Mouse (Mus musculus) spleen, embryonic (tissue): ENCODE results near the gene Relch.
"Not testable (repeated sequence)": the region's sequence is repeated elsewhere in the genome, so short reads cannot be mapped to it uniquely, and the experiment has no call there.

Experiments
- CTCF ChIA-PET: fragments of 350-600 bp; sonication (Branson Sonifier 250); formaldehyde crosslinking; loops from one replicate; lab custom pipeline; 2022; lab: Charles Lee

Relch gene

GRCm38 (mm10) chr1:105742481-105742880 is 78.8 kb downstream of the Relch start:
- CTCF ChIA-PET = no interaction called here

GRCm38 (mm10) chr1:105746444-105746843 is 82.8 kb downstream of the Relch start:
- CTCF ChIA-PET = no interaction called here

GRCm38 (mm10) chr1:105746858-105747596 is 83.4 kb downstream of the Relch start:
- CTCF ChIA-PET = no interaction called here

- CTCF ChIA-PET = no interaction called here
Measured at GRCm38 (mm10) chr1:105748091-105748799, 84.6 kb downstream of the Relch start.

DNA sequence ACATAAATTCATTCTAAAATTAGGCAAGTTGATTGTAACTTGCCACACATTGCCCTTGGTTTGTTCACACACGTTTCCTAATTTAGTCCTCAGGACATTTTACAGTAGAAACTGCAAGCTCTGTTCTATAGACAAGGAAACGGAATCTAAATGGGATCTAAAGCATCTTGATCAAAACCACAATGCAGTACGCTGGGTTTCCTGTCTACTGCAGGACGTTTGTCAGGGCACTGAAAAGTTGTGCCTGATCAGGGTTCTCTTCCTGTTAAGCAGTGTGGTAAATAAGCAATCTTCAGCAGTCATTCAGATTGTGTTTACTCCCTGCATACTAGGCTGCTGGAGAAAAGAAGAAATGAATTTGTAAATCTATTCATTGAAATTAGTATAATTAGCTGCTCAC is 88.5 kb downstream of the Relch start:
- CTCF ChIA-PET = no interaction called here

DNA sequence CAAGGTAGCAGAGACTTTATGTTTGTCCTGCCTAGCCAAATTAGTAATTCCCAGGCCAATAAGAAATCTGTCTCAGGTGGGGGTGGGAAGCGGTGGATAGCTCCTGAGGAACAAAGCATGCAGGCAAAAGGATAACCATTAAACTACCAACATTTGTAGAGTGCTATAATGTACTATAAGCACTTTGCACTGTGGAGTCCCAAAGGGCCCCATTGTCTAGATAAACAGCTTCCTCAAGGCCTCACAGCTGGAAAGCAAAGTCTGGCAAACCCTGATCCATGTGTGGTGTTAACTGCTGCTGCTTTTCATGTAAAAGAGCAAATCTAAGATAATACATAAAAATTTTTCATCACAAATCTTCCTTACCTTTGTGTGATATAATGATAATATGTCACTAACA is 89.3 kb downstream of the Relch start:
- CTCF ChIA-PET = no interaction called here

GRCm38 (mm10) chr1:105758798-105759197 is 95.1 kb downstream of the Relch start:
- CTCF ChIA-PET = no interaction called here

- CTCF ChIA-PET = no interaction called here
Measured at GRCm38 (mm10) chr1:105759422-105760165, 95.9 kb downstream of the Relch start.

- CTCF ChIA-PET = no interaction called here
Measured at GRCm38 (mm10) chr1:105765586-105765985, 101.9 kb downstream of the Relch start.

DNA sequence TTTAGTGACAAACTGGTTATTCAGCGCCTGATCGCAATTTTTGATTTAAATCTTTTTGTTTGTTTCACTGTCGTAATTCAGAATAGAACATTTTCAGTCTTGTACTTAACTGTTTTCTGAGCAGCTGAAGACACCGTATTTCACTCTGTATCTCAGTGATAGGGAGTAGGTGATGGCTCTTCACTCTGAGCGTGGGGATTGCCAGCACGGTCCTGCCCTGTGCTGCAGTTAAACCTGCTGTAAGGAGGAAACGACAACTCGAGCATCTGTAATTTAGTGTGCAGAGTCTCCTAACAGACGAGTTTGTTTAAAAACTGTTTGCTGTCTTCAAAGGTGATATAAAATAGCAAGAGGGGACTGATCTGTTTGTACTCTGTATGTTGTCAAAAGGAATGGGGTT is 102.4 kb downstream of the Relch start:
- CTCF ChIA-PET = not testable (repeated sequence)

DNA sequence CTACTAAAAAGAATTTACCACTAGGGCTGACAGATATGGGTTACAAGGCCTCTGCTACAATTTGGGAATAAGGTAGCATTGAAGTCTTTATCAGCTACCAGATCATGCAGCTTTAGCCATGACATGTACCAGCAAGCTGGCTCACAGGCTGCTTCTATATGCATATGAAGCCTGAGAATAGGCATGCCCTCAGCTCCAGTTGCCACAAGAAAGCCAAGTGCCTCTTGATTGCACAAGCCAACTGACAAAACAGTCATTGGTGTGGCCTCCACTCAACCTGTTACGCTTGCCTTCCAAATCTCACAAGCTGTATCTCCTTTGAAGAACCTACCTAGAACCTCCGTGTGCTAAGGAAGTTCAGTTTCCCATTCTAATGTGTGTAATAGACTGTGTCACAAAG is 104.7 kb downstream of the Relch start:
- CTCF ChIA-PET = no interaction called here

DNA sequence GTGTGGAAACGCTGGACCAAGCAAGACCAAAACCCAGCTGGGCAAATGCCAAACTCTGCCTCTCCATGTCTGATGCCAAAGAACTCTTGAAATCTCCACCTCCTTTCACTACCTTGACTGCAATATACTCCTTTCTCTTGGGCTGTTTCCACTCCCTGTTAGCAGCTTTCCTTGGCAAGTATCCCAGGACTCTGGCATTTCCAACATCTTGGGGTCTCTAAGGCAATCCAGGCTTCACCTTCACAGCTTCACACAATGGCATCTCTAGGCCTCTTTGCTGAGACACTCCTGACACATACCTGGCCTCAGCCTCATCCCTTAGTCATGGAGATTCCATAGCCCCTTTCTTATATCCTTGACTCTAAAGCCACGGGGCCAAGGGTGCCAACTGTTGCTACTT is 107.0 kb downstream of the Relch start:
- CTCF ChIA-PET = no interaction called here

DNA sequence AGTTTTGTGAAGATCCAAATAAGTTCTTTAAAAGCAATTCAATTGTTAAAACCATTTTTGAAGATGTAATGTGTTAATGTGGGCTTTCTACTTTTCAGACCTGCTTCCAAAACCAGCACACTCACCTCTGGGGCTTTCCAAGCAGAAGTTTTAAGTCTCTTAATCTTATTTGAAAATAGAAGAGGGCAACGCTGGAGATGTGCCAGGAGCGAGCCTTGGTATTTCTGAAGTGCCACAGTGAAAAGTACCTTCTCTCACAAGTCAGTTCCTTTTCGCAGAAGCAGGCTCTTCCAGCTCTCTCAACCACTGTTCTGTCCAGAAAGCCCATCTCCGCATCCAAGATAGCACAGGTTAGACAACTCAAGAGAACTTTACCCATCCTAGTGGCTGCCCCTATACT is 112.8 kb downstream of the Relch start:
- CTCF ChIA-PET = no interaction called here

DNA sequence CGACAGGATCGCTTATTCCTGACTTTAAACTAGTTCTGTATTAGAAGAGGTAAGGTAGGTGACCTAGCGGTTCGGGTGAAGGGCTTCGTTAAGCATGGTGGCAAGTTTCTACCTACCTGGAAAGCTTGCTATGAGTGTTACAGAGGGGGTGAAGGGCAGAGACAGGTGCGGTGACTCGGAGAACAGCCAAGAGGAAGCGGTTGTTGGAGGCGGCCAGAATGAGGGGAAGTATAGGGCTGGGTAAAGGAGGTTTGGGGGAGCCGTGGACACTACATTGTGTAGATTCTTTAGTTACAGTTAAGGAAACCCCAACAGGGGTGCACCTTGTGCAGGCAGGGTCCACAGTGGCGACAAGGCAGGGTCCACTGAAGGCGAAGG is 116.4 kb downstream of the Relch start:
- CTCF ChIA-PET = no interaction called here

- CTCF ChIA-PET = no interaction called here
Measured at GRCm38 (mm10) chr1:105780457-105781364, 117.0 kb downstream of the Relch start, which contains the start of gene Tnfrsf11a. Gene Tnfrsf11a (plus strand): TSS chr1:105780718.

GRCm38 (mm10) chr1:105781391-105782146 is 117.9 kb downstream of the Relch start:
- CTCF ChIA-PET = no interaction called here

GRCm38 (mm10) chr1:105784257-105785016 is 120.8 kb downstream of the Relch start:
- CTCF ChIA-PET = no interaction called here

- CTCF ChIA-PET = no interaction called here
Measured at GRCm38 (mm10) chr1:105785146-105785545, 121.5 kb downstream of the Relch start.

DNA sequence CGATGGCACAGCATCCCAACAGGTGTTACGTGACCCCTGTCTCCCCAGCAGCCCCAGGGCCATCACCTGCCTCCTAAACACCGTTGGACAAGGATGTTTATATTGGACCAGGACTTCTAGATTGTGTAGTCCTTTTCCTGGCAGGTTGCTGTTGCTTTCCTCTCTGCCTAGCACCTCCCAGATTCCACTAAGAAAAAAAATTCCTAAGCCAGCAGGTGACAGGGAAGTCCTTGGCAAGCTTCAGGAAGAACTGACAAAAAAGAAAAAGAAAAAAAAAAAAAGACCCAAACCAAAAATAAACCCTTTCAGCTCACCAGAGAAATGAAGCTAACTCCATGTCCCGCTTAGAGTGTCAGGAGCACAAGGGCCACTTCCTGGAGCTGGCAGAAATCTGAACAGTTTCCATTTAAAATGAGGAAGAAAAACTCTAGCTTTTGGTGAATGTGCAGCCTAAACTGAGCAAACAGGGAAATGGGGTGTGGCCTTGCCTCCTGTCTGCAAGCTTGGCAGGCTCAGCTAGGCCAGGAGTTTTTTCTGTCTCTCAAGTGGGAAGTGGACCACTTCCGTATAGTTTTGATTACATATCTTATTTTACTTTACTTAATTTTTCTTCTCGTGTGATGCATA is 123.2 kb downstream of the Relch start:
- CTCF ChIA-PET = no interaction called here
